Comparison of ENCODE assay signal across 8 mouse cellular contexts in the genomic region with DNA sequence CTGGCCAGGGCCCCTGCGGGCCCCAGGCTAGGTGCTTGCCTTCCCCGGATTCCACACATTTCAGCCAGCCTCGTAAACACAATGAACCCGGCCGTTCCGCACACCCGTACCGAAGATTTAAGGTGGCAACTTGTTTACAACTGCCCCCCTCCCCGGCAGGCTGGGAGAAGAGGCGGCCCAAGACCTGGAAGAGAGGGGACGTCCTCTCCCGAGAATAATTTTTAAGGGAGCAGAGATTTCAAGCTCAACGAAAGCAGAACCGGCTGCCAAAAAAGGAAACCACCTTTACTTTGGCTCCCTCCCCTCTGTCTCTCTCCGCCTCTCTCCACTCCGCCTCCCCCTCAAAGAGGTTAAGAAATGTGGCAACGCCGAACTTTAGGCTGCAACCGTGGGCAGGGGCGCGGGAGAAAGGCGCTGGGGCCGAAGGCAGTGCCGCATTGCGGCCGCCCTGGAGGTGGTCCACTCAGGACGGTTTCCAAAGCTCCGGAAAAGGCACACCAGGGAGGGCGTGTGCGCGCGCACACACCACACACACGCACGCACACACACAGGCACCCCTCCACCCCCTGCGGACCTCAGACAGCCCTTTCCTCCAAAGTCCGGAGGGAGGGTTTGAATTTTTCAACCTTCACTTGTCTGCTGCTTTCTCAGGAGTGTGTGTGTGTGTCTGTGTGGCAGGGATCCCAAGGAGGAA. TPM values are rescaled to one million over a fixed set of nuclear protein-coding genes. Genes with fewer than 3 reads are reported as not detected.
A peak's percentile ranks its signal among the peaks of the same experiment; 100 is the strongest.
DNase-seq lines count a peak whose midpoint lies in the region; ATAC-seq and TF ChIP-seq lines count a peak whose summit lies in the region.

No protein-coding gene starts in this region.

- under 1% methylated on average over 36 of the region's 36 CpGs for WGBS in embryonic facial prominence, embryonic 12.5 days
- under 1% methylated on average over 36 of the region's 36 CpGs for WGBS in kidney, adult 2 months
- under 1% methylated on average over 36 of the region's 36 CpGs for WGBS in liver, embryonic 15.5 days (ENCODE audit: insufficient replicate concordance)
- WGBS in neural tube, embryonic 12.5 days = under 1% methylated on average over 36 of the region's 36 CpGs

- H3K36me3 ChIP-seq in embryonic facial prominence, embryonic 12.5 days = no peaks in the 10 kb centered on the region
- H3K36me3 ChIP-seq in kidney, adult 2 months (ENCODE audit: control insufficient read depth, insufficient read depth, low read length) = no peaks in the 10 kb centered on the region
- H3K36me3 ChIP-seq in liver, embryonic 15.5 days (replicated peaks) = 0 out of 2 replicates have a peak, but pooled peaks cover 4% of the 10 kb centered on the region
- no peaks in the 10 kb centered on the region for H3K36me3 ChIP-seq in neural tube, embryonic 12.5 days

- no peak for TF ChIP-seq CTCF in kidney, adult 2 months (conservative IDR thresholded peaks at IDR 0.05; ENCODE audit: insufficient read depth, insufficient read length, low read depth, low read length)

- peak overlapping the region; percentile 100 for H3K9ac ChIP-seq in embryonic facial prominence, embryonic 12.5 days
- peak overlapping the region; percentile 83 for H3K9ac ChIP-seq in liver, embryonic 15.5 days
- H3K9ac ChIP-seq in neural tube, embryonic 12.5 days = peak overlapping the region; percentile 100

- H3K9me3 ChIP-seq in embryonic facial prominence, embryonic 12.5 days = no peaks in the 10 kb centered on the region
- no peaks in the 10 kb centered on the region for H3K9me3 ChIP-seq in liver, embryonic 15.5 days (replicated peaks)
- no peaks in the 10 kb centered on the region for H3K9me3 ChIP-seq in neural tube, embryonic 12.5 days

- peak; percentile 90 for TF ChIP-seq POLR2A in kidney, adult 2 months (IDR thresholded peaks at IDR 0.05; ENCODE audit: low read depth, low read length)

- H3K4me1 ChIP-seq in embryonic facial prominence, embryonic 12.5 days = peaks cover 30% of the 10 kb centered on the region
- H3K4me1 ChIP-seq in kidney, adult 2 months (ENCODE audit: control insufficient read depth, insufficient read depth, low read length) = peaks cover 5% of the 10 kb centered on the region; the same call in 1 of the 2 replicates
- peaks cover 74% of the 10 kb centered on the region for H3K4me1 ChIP-seq in liver, embryonic 15.5 days (replicated peaks)
- H3K4me1 ChIP-seq in neural tube, embryonic 12.5 days = peaks cover 36% of the 10 kb centered on the region

- H3K4me3 ChIP-seq in embryonic facial prominence, embryonic 12.5 days = peak overlapping the region; percentile 98
- peak overlapping the region; percentile 66 for H3K4me3 ChIP-seq in kidney, adult 2 months (ENCODE audit: insufficient read depth, low read depth, low read length)
- peak overlapping the region; percentile 92 for H3K4me3 ChIP-seq in liver, embryonic 15.5 days (replicated peaks)
- H3K4me3 ChIP-seq in neural tube, embryonic 12.5 days = peak overlapping the region; percentile 99

- H3K4me2 ChIP-seq in embryonic facial prominence, embryonic 12.5 days (replicated peaks) = peak overlapping the region; percentile 95
- H3K4me2 ChIP-seq in liver, embryonic 15.5 days = peak overlapping the region; percentile 99
- peak overlapping the region; percentile 90 for H3K4me2 ChIP-seq in neural tube, embryonic 12.5 days (replicated peaks)

- H3K27me3 ChIP-seq in embryonic facial prominence, embryonic 12.5 days = no peaks in the 10 kb centered on the region
- no peaks in the 10 kb centered on the region for H3K27me3 ChIP-seq in kidney, adult 2 months (replicated peaks; ENCODE audit: control insufficient read depth, insufficient read depth, low read length)
- peaks cover 18% of the 10 kb centered on the region for H3K27me3 ChIP-seq in liver, embryonic 15.5 days
- H3K27me3 ChIP-seq in neural tube, embryonic 12.5 days (replicated peaks) = 0 out of 2 replicates have a peak, but pooled peaks cover 4% of the 10 kb centered on the region

- DNase-seq in B cell, adult 2 months = peak; percentile 68 to 71
- DNase-seq in adrenal gland, postnatal 14 days = peak; percentile 88
- peak; percentile 88 to 90 for DNase-seq in heart, adult 18-20 months
- DNase-seq in kidney, adult 2 months = peak; percentile 95
- DNase-seq in testis, postnatal 10 days (ENCODE audit: low spot score) = peak; percentile 74

- no peak; the same call in 1 of the 2 replicates for ATAC-seq in embryonic facial prominence, embryonic 12.5 days (ENCODE audit: insufficient number of reproducible peaks, insufficient read depth, low FRiP score, low TSS enrichment)
- ATAC-seq in liver, embryonic 15.5 days (ENCODE audit: insufficient read depth) = peak; percentile 16; the same call in 1 of the 2 replicates
- ATAC-seq in neural tube, embryonic 12.5 days (ENCODE audit: low FRiP score, low read depth) = no peak; the same call in 1 of the 2 replicates

- H3K27ac ChIP-seq in embryonic facial prominence, embryonic 12.5 days = peak overlapping the region; percentile 100
- H3K27ac ChIP-seq in kidney, adult 2 months (ENCODE audit: insufficient read depth, low read depth, low read length) = peak overlapping the region; percentile 80
- H3K27ac ChIP-seq in liver, embryonic 15.5 days (replicated peaks) = peak overlapping the region; percentile 90
- H3K27ac ChIP-seq in neural tube, embryonic 12.5 days = peak overlapping the region; percentile 99

RNA-seq across cellular contexts. Expression of a gene that starts 8.6 kb away (rescaled TPM):
- 38.6 and 39.5 TPM in 2 replicates for total RNA-seq in adrenal gland, postnatal 14 days (2021)
- 24.9 and 29.2 TPM in 2 replicates for polyA plus RNA-seq in embryonic facial prominence, embryonic 12.5 days (2016; fragmentation: Nextera tagmentation; extraction: Ambion mirVana)
- 10 to 100 TPM in 1 of 2 experiments, 1 to 10 TPM in 1; 9.8 to 10.1 TPM for total RNA-seq in heart, adult 18-20 months (2021)
- polyA plus RNA-seq in kidney, adult 2 months (2012; rRNA removed) = 17.5 and 19.6 TPM in 2 replicates
- 3.1 TPM in 2 replicates for polyA plus RNA-seq in liver, embryonic 15.5 days (2015; fragmentation: Nextera tagmentation; extraction: Ambion mirVana)
- 22.6 and 23.9 TPM in 2 replicates for polyA plus RNA-seq in neural tube, embryonic 12.5 days (2016; fragmentation: Nextera tagmentation; extraction: Ambion mirVana)
